Mouse (Mus musculus): Measurements from ENCODE around the gene Dctn3. TPM values are rescaled to one million over a fixed set of nuclear protein-coding genes. Genes with fewer than 3 reads are reported as not detected.
A peak's percentile ranks its signal among the peaks of the same experiment; 100 is the strongest.

The Dctn3 gene
- polyA plus RNA-seq, 1 experiment from 2014 or later: 56.9 TPM

- no peak overlapping the region for H3K4me3 ChIP-seq (ENCODE audit: low read depth, low read length)
- H3K27me3 ChIP-seq (ENCODE audit: control insufficient read depth, insufficient read depth, low read depth, low read length): no peaks in the 10 kb centered on the region
- whole genome bisulfite sequencing (ENCODE audit: insufficient replicate concordance): 71% methylated on average over 6 of the region's 6 CpGs
- no peak overlapping the region for H3K27ac ChIP-seq (ENCODE audit: low read length)
- no peaks in the 10 kb centered on the region for H3K9me3 ChIP-seq (replicated peaks; ENCODE audit: control insufficient read depth, low read length)
- no peak overlapping the region for H3K4me2 ChIP-seq (ENCODE audit: low read depth, low read length)
- peaks cover 10% of the 10 kb centered on the region for H3K36me3 ChIP-seq (ENCODE audit: control insufficient read depth, insufficient read depth)
- H3K4me1 ChIP-seq (ENCODE audit: control insufficient read depth, low read depth, low read length): peaks cover 18% of the 10 kb centered on the region
- no peak for ATAC-seq (ENCODE audit: low read depth)
- no peak overlapping the region for H3K9ac ChIP-seq (ENCODE audit: low read depth, low read length)
Measured at GRCm38 (mm10) chr4:41716834-41717233, 6.1 kb downstream of the Dctn3 start.

GRCm38 (mm10) chr4:41715596-41715995 lies 7.4 kb downstream of the Dctn3 start:
- peaks cover 10% of the 10 kb centered on the region for H3K36me3 ChIP-seq (ENCODE audit: control insufficient read depth, insufficient read depth)

GRCm38 (mm10) chr4:41715082-41715481 lies 7.9 kb downstream of the Dctn3 start:
- Histone ChIP-seq H3K27me3 (ENCODE audit: control insufficient read depth, insufficient read depth, low read depth, low read length) (no peaks in the 10 kb centered on the region), H3K9ac (ENCODE audit: low read depth, low read length) (no peak overlapping the region), H3K4me2 (ENCODE audit: low read depth, low read length) (no peak overlapping the region), H3K27ac (ENCODE audit: low read length) (no peak overlapping the region), H3K36me3 (ENCODE audit: control insufficient read depth, insufficient read depth) (peaks cover 10% of the 10 kb centered on the region), H3K4me1 (ENCODE audit: control insufficient read depth, low read depth, low read length) (peaks cover 17% of the 10 kb centered on the region), H3K9me3 (replicated peaks; ENCODE audit: control insufficient read depth, low read length) (no peaks in the 10 kb centered on the region), H3K4me3 (ENCODE audit: low read depth, low read length) (no peak overlapping the region)
- WGBS (ENCODE audit: insufficient replicate concordance): 74% methylated on average over 8 of the region's 8 CpGs
- ATAC-seq (ENCODE audit: low read depth): no peak

More at GRCm38 (mm10) chr4:41715596-41715995, 7.4 kb downstream of the Dctn3 start:
- no peaks in the 10 kb centered on the region for H3K27me3 ChIP-seq (ENCODE audit: control insufficient read depth, insufficient read depth, low read depth, low read length)
- H3K27ac ChIP-seq (ENCODE audit: low read length): no peak overlapping the region
- H3K4me2 ChIP-seq (ENCODE audit: low read depth, low read length): no peak overlapping the region
- H3K9ac ChIP-seq (ENCODE audit: low read depth, low read length): no peak overlapping the region
- 81% methylated on average over 5 of the region's 5 CpGs for WGBS (ENCODE audit: insufficient replicate concordance)
- H3K4me1 ChIP-seq (ENCODE audit: control insufficient read depth, low read depth, low read length): peaks cover 17% of the 10 kb centered on the region
- H3K9me3 ChIP-seq (replicated peaks; ENCODE audit: control insufficient read depth, low read length): no peaks in the 10 kb centered on the region
- no peak for ATAC-seq (ENCODE audit: low read depth)
- H3K4me3 ChIP-seq (ENCODE audit: low read depth, low read length): no peak overlapping the region

GRCm38 (mm10) chr4:41714276-41714675 lies 8.7 kb downstream of the Dctn3 start:
- Histone ChIP-seq H3K9ac (ENCODE audit: low read depth, low read length) (no peak overlapping the region; the same call in 1 of the 2 replicates), H3K4me1 (ENCODE audit: control insufficient read depth, low read depth, low read length) (peaks cover 17% of the 10 kb centered on the region), H3K36me3 (ENCODE audit: control insufficient read depth, insufficient read depth) (peaks cover 8% of the 10 kb centered on the region), H3K4me3 (ENCODE audit: low read depth, low read length) (peak overlapping the region; percentile 88), H3K27me3 (ENCODE audit: control insufficient read depth, insufficient read depth, low read depth, low read length) (no peaks in the 10 kb centered on the region), H3K4me2 (ENCODE audit: low read depth, low read length) (peak overlapping the region; percentile 96), H3K9me3 (replicated peaks; ENCODE audit: control insufficient read depth, low read length) (no peaks in the 10 kb centered on the region), H3K27ac (ENCODE audit: low read length) (no peak overlapping the region)
- ATAC-seq (ENCODE audit: low read depth): no peak
- 18% methylated on average over 8 of the region's 8 CpGs for WGBS (ENCODE audit: insufficient replicate concordance)

- under 1% methylated on average over 61 of the region's 61 CpGs for WGBS (ENCODE audit: insufficient replicate concordance)
- H3K27ac ChIP-seq (ENCODE audit: low read length): peak within 1 kb of the TSS; percentile 69
- H3K9ac ChIP-seq (ENCODE audit: low read depth, low read length): peak within 1 kb of the TSS; percentile 92
- H3K27me3 ChIP-seq (ENCODE audit: control insufficient read depth, insufficient read depth, low read depth, low read length): no peaks in the 10 kb centered on the region
- H3K4me3 ChIP-seq (ENCODE audit: low read depth, low read length): peak within 1 kb of the TSS; percentile 88
- H3K4me2 ChIP-seq (ENCODE audit: low read depth, low read length): peak within 1 kb of the TSS; percentile 96
- peaks cover 4% of the 10 kb centered on the region for H3K36me3 ChIP-seq (ENCODE audit: control insufficient read depth, insufficient read depth)
- peak; percentile 87 for ATAC-seq (ENCODE audit: low read depth)
- H3K4me1 ChIP-seq (ENCODE audit: control insufficient read depth, low read depth, low read length): peaks cover 17% of the 10 kb centered on the region
- no peaks in the 10 kb centered on the region for H3K9me3 ChIP-seq (replicated peaks; ENCODE audit: control insufficient read depth, low read length)
Measured at GRCm38 (mm10) chr4:41713197-41714067, 9.5 kb downstream of the Dctn3 start, which contains the start of gene Rpp25l. Rpp25l (minus strand) TSS chr4:41713534.

GRCm38 (mm10) chr4:41712421-41713196 lies 10.4 kb downstream of the Dctn3 start:
- Histone ChIP-seq H3K9ac (ENCODE audit: low read depth, low read length) (peak overlapping the region; percentile 92), H3K27ac (ENCODE audit: low read length) (peak overlapping the region; percentile 62; the same call in 1 of the 2 replicates), H3K27me3 (ENCODE audit: control insufficient read depth, insufficient read depth, low read depth, low read length) (peaks cover 3% of the 10 kb centered on the region; the same call in 1 of the 2 replicates), H3K4me3 (ENCODE audit: low read depth, low read length) (peak overlapping the region; percentile 88), H3K4me1 (ENCODE audit: control insufficient read depth, low read depth, low read length) (peaks cover 17% of the 10 kb centered on the region), H3K36me3 (ENCODE audit: control insufficient read depth, insufficient read depth) (no peaks in the 10 kb centered on the region; the same call in 1 of the 2 replicates), H3K9me3 (replicated peaks; ENCODE audit: control insufficient read depth, low read length) (no peaks in the 10 kb centered on the region), H3K4me2 (ENCODE audit: low read depth, low read length) (peak overlapping the region; percentile 96)
- 42% methylated on average over 31 of the region's 31 CpGs for WGBS (ENCODE audit: insufficient replicate concordance)
- ATAC-seq (ENCODE audit: low read depth): peak; percentile 35

GRCm38 (mm10) chr4:41711705-41712375 lies 11.1 kb downstream of the Dctn3 start:
- Histone ChIP-seq H3K4me1 (ENCODE audit: control insufficient read depth, low read depth, low read length) (peaks cover 17% of the 10 kb centered on the region), H3K4me2 (ENCODE audit: low read depth, low read length) (peak overlapping the region; percentile 96), H3K9ac (ENCODE audit: low read depth, low read length) (peak overlapping the region; percentile 92), H3K27me3 (ENCODE audit: control insufficient read depth, insufficient read depth, low read depth, low read length) (peaks cover 4% of the 10 kb centered on the region; the same call in 1 of the 2 replicates), H3K9me3 (replicated peaks; ENCODE audit: control insufficient read depth, low read length) (no peaks in the 10 kb centered on the region), H3K27ac (ENCODE audit: low read length) (no peak overlapping the region), H3K36me3 (ENCODE audit: control insufficient read depth, insufficient read depth) (no peaks in the 10 kb centered on the region), H3K4me3 (ENCODE audit: low read depth, low read length) (peak overlapping the region; percentile 88)
- no peak for ATAC-seq (ENCODE audit: low read depth)
- 74% methylated on average over 16 of the region's 16 CpGs for WGBS (ENCODE audit: insufficient replicate concordance)

GRCm38 (mm10) chr4:41710229-41710628 lies 12.7 kb downstream of the Dctn3 start:
- no peak overlapping the region for H3K27ac ChIP-seq (ENCODE audit: low read length)
- H3K9me3 ChIP-seq (replicated peaks; ENCODE audit: control insufficient read depth, low read length): no peaks in the 10 kb centered on the region
- no peak overlapping the region for H3K9ac ChIP-seq (ENCODE audit: low read depth, low read length)
- no peak for ATAC-seq (ENCODE audit: low read depth)
- H3K4me1 ChIP-seq (ENCODE audit: control insufficient read depth, low read depth, low read length): peaks cover 17% of the 10 kb centered on the region
- 66% methylated on average over 4 of the region's 4 CpGs for WGBS (ENCODE audit: insufficient replicate concordance)
- no peaks in the 10 kb centered on the region for H3K36me3 ChIP-seq (ENCODE audit: control insufficient read depth, insufficient read depth)
- peaks cover 8% of the 10 kb centered on the region; the same call in 1 of the 2 replicates for H3K27me3 ChIP-seq (ENCODE audit: control insufficient read depth, insufficient read depth, low read depth, low read length)
- H3K4me3 ChIP-seq (ENCODE audit: low read depth, low read length): no peak overlapping the region
- H3K4me2 ChIP-seq (ENCODE audit: low read depth, low read length): no peak overlapping the region

Data from liver, embryonic 16.5 days (tissue).